Mouse (Mus musculus): ENCODE data around the gene Tnn.

Gene Tnn

GRCm38 (mm10) chr1:160082647-160083046 lies 70.7 kb downstream of the Tnn start:
- no peak for DNase-seq (ENCODE audit: low read depth, low spot score)

GRCm38 (mm10) chr1:160080800-160081436 lies 72.5 kb downstream of the Tnn start:
- peak; percentile 47 for DNase-seq (ENCODE audit: low read depth, low spot score)

GRCm38 (mm10) chr1:160078882-160079661 lies 74.3 kb downstream of the Tnn start:
- no peak for DNase-seq (ENCODE audit: low read depth, low spot score)

DNA sequence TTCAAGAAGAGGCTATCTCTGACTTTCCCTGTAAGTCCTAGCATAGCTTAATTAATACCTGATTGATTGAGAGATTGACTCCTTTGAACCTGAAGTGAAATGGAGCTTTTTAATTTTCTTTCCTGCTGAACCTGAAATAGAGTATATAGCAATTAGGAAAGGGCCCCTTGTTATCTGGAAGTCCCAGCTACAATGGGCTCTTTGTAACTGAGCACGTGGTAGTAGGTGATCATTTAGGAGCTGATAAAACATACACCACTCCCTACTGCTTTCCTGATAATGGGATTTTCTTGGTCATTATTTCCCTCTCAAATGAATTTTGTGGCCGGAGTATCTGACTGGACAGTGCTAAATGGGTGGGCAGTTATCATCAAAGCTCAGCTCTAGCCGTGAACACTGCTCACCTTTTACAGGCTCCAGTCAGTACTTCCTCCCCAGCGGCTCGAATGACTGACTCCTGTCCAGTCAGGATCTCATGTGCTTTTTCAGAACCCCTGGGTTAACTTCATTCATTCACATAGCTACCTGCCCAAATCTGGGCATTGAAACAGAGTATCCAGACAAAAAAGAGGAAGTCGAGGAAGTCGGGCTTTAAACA lies 88.7 kb downstream of the Tnn start:
- no peak for DNase-seq (ENCODE audit: low read depth, low spot score)

- no peak for DNase-seq (ENCODE audit: low read depth, low spot score)
Measured at GRCm38 (mm10) chr1:160061725-160062366, 91.5 kb downstream of the Tnn start.

- no peak for DNase-seq (ENCODE audit: low read depth, low spot score)
Measured at GRCm38 (mm10) chr1:160061321-160061720, 92.1 kb downstream of the Tnn start.

GRCm38 (mm10) chr1:160060542-160060941 lies 92.8 kb downstream of the Tnn start:
- no peak for DNase-seq (ENCODE audit: low read depth, low spot score)

DNA sequence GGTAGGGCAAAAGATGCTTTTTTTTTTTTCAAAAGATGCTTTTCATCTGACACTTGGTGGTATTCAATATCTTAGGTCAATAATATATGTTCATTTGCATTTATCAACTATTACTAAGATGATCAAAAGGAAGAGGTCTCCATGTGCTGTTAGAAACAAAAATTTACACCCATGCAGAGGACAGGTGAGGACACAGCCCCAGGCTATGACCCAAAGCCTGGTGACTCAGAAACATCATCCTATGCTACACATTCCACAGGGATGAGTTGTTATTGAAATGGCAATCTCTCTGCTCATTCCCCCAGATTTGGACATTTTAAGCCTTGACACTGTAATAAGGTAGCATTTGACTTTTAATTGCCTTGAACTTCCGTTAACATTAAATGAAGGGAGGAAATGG lies 93.5 kb downstream of the Tnn start:
- no peak for DNase-seq (ENCODE audit: low read depth, low spot score)

DNA sequence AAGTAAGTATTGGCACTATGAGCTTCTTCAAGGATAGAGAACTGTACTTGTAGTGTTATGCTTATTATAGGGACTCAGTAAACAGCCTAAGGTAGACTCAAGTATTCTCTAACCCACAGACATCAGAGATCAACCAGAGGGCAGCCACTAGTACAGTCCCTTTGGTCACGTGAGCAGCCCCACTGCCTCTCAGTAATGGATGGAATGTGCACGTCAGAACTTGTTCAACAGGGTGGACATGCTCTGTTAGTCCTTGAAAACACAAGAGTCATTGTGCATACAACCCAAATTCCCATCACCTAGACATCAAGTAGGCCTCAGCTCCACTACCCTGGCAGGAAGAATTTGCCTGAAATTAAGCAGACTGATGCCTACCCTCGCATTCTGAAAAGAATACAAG lies 95.7 kb downstream of the Tnn start:
- no peak for DNase-seq (ENCODE audit: low read depth, low spot score)

GRCm38 (mm10) chr1:160054366-160055078 lies 98.9 kb downstream of the Tnn start:
- no peak for DNase-seq (ENCODE audit: low read depth, low spot score)

DNA sequence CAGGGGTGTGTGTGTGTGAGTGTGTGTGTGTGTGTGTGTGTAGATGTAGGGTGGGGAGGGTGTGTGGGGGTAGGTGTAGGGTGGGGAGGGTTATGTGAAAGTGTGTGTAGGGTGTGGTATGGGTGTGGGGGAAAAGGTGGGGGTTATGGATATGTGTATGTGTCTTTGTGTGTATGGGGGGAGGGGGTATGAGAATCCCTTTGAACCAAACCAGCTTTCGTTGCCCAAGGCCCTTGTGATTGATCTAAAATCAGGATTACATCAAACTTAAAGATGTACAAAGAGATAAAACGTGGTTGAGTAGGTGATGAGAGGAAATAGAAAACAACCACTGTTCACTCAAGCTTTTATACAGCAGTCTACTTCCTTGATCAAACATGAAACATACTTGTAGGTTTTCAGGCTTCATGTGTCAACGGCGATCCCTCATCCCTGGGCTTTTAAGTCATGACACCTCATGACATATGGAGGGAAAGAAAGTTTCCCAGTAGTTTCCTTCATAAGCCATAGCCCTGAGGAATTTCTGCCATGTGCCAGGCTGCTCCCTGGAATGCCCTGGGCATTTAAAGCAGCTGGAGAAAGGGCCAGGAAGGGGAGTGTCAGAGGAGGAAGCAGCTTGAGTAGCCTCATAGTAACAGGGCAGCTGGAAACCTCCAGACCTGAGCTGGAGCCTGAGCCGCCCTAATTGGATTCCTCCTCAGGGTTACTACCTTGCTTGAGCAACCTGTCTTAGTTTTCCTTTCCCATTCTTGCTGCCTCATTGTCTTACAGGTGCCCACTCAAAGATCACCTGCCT lies 99.7 kb downstream of the Tnn start:
- DNase-seq (ENCODE audit: low read depth, low spot score), result no peak

GRCm38 (mm10) chr1:160052556-160053315 lies 100.6 kb downstream of the Tnn start:
- no peak for DNase-seq (ENCODE audit: low read depth, low spot score)

- DNase-seq (ENCODE audit: low read depth, low spot score), result no peak
Measured at GRCm38 (mm10) chr1:160050898-160051297, 102.5 kb downstream of the Tnn start.

- DNase-seq (ENCODE audit: low read depth, low spot score), result no peak
Measured at GRCm38 (mm10) chr1:160049131-160049880, 104.1 kb downstream of the Tnn start.

DNA sequence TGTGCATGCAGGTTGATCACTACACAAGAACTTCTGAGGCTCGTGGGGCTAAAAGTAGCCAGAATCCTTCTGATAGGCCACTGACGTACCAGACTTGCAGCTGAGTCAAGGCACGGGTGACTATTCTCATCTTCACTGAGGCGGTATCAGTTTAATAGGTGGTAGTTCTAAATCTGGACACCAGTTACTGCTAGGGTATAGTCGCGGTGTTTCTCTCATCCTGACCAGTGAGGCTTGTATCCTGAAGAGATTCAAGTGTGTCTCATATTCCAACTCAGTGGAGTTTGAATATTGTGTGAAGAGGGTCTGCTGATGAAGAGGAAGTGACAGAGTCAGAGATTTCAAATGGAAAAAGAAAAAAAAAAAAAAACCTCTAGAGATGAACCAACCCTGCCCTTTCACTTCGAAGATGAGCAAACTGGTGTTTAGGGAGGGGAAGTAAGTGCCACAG lies 105.9 kb downstream of the Tnn start:
- no peak for DNase-seq (ENCODE audit: low read depth, low spot score)

DNA sequence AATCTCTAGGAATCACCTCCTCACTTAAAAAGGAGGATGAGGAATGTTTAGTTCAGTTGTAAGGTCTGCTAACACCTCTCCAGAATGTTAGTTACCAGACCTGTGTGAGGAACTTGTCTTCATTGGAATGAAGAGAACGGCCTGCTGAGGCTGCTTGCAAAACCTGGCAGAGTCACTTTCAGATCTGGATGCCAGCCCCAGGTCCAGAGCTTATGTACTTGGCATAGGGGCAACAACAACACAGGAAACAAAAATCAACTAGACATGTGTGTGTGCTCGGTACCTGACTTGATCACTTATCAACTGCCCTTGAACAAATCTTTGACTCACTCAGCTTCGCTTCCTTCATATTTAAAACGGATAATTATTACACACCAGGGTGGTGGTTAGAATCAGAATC lies 106.6 kb downstream of the Tnn start:
- DNase-seq (ENCODE audit: low read depth, low spot score), result no peak

GRCm38 (mm10) chr1:160045971-160046370 lies 107.4 kb downstream of the Tnn start:
- DNase-seq (ENCODE audit: low read depth, low spot score), result no peak

DNA sequence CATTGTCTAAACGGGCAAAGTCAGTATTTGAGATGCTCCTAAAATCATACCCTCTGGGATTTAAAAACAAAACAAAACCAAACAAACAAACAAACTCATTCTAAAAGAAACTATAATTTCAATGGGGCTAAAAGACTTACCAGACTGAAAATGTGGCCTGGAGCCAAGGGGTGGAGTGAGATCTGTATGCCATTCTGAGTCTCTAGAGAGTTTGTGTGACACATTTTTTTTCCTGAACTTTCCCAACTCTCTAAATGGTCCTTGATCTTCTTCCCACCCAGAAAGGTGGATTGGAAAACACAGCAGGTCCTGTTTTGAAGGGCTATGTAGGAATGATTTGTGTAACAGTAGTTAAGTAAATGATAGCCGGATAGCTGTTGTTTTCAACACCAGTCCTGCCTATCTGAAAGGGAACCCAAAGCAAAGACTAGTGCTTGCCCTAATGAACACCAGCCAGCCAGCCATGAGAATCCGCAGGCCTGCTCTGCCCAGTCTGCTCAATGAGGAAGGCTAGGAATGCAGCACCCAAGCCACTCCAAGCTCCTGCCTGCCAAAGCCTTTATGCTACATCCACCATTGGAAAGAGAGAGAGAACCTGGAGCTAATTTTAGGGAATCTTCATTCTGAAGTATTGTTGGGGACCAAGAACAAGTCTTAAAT lies 108.2 kb downstream of the Tnn start:
- DNase-seq (ENCODE audit: low read depth, low spot score), result no peak

Data from retina, postnatal 7 days (tissue).